Mouse (Mus musculus) stomach, embryonic 16.5 days (tissue): ENCODE measurements around the gene Ccdc141. TPM values are rescaled to one million over a fixed set of nuclear protein-coding genes. Genes with fewer than 3 reads are reported as not detected.

ENCODE experiments used
- ATAC-seq: fragments of 200-750 bp; cut with Nextera tagmentation; 2 replicates; pipeline ENCODE4 v1.8.0; 2017; ENCODE audit warnings: moderate number of reproducible peaks, moderate TSS enrichment; ENCODE audit not compliant: insufficient read depth, low FRiP score
- H3K27ac ChIP-seq: fragments of 300-500 bp; sonication (generic); 2 replicates; pipeline ENCODE4 v1.5.1; 2014; ENCODE audit warnings: low read length
- H3K27me3 ChIP-seq: fragments of 300-500 bp; sonication (generic); 2 replicates; pipeline ENCODE4 v1.6.1; 2014; ENCODE audit warnings: low read length, control low read depth, mixed read lengths; ENCODE audit not compliant: control insufficient read depth, insufficient read depth
- H3K36me3 ChIP-seq: fragments of 300-500 bp; sonication (generic); 2 replicates; pipeline ENCODE4 v1.6.1; 2014; ENCODE audit warnings: low read length; ENCODE audit not compliant: control insufficient read depth, insufficient read depth
- H3K4me1 ChIP-seq: fragments of 300-500 bp; sonication (generic); 2 replicates; pipeline ENCODE4 v1.6.1; 2014; ENCODE audit warnings: low read length, control low read depth, mixed read lengths; ENCODE audit not compliant: control insufficient read depth, insufficient read depth
- H3K4me2 ChIP-seq: fragments of 300-500 bp; sonication (generic); 2 replicates; pipeline ENCODE4 v1.6.1; 2014; ENCODE audit warnings: low read depth, low read length, mixed read lengths
- H3K4me3 ChIP-seq: fragments of 300-500 bp; sonication (generic); replicated peaks from 2 replicates; pipeline ENCODE4 v1.5.1; 2014; ENCODE audit warnings: mild to moderate bottlenecking, low read length
- H3K9ac ChIP-seq: fragments of 300-500 bp; sonication (generic); 2 replicates; pipeline ENCODE4 v1.6.1; 2014; ENCODE audit warnings: low read length
- H3K9me3 ChIP-seq: fragments of 300-500 bp; sonication (generic); replicated peaks from 2 replicates; pipeline ENCODE4 v1.6.1; 2016; ENCODE audit warnings: low read length, control low read depth; ENCODE audit not compliant: control insufficient read depth
- WGBS: fragments of 180-500 bp; shearing (Covaris S2); extraction: QIAGEN DNeasy Blood & Tissue Kit; methylation state at CpG from one replicate; pipeline ENCODE4 v1.1.7; 2014; 5-methylcytosine and 5-hydroxymethylcytosine counted together
- polyA plus RNA-seq: library from polyadenylated mRNA; unstranded; fragments of >200 nt; fragmentation: Nextera tagmentation; extraction: Ambion mirVana; gene quantifications from 2 replicates; pipeline ENCODE4 v1.2.1, GENCODE M21; 2015

Ccdc141 gene
- polyA plus RNA-seq, 1 experiment from 2014 or later = 12.9 TPM

DNA sequence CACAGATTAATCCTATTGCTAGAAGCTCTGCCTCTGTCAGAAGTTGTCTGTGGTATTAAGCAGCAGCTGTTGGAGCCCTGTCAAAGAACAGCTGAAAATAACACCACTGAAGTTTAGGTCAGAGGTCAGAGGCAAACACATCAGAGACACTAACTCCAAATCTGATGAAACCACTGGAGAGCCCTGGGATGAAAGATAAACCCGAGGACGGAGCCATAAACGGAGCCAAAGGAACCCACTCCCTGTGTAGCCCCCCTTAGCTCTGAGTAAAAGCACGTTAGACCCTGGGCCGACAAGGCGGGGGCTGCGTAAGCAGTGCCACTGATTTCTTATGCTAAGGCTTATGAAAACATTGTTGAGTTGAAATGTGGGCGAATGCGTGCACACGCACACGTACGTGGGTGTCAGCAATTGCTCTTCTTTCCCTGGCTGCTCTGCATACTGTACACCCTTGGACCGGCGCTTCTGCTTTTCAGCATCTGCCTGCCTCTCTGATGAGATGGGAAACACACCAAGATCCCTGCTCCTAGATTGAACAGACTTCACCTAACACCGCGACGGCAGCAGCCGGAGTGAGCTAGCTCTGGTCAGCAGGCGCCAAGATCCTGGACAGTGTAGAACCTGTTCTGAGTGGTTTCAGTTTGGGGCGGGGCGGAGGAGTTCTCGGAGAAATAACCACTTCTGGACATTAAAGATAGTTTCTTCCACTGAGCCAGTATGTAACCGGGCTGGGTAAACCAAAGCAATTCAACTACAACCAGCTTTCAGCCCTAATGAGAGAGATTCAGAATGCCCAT, 1.2 kb upstream of the Ccdc141 start:
- Histone ChIP-seq H3K27me3 (no peaks in the 10 kb centered on the region), H3K27ac (peak overlapping the region; percentile 75), H3K4me3 (peak overlapping the region; percentile 7), H3K9ac (peak overlapping the region; percentile 43), H3K9me3 (no peaks in the 10 kb centered on the region), H3K36me3 (no peaks in the 10 kb centered on the region), H3K4me1 (peaks cover 33% of the 10 kb centered on the region), H3K4me2 (peak overlapping the region; percentile 53)
- WGBS = 18% methylated on average over 23 of the region's 23 CpGs
- peak; percentile 72 for ATAC-seq

DNA sequence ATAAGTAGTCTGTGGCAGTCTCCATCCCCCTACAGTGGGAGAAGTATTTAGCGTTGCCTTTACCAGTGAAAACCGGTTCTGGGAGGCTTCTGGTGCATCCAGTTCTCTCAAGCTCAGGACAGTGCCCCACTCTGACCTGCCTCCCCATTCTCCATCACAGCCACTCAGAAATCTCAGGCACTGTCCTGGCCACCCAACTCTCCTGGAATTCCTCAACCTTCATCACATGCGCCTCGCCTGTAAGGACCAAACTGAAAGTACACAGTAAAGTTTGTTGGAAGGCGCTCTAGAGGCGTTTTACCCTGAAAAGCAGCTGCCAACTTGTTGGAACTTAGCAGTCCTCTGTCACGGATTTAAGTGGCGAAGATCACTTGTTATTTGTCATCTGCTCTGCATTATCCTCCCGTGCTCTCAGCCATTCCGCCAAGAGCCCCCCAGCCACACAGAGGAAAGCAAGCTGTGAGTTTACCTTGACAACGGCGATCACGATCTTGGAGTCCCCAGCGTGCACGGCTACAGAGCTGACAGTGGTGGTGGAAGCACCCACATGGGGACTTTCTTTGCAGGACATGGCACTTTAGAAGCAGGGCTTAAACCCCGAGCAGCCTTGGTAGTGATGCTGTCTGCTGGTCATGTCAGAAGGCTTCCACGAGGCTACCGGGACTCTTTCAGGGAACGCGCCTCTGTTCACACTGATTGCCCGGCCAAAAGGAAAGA, 362 bp downstream of the Ccdc141 start:
- H3K36me3 ChIP-seq = no peaks in the 10 kb centered on the region
- peak overlapping the region; percentile 64 for H3K4me3 ChIP-seq
- no peaks in the 10 kb centered on the region for H3K27me3 ChIP-seq
- 3% methylated on average over 21 of the region's 21 CpGs for WGBS
- no peaks in the 10 kb centered on the region for H3K9me3 ChIP-seq
- H3K4me1 ChIP-seq = peaks cover 28% of the 10 kb centered on the region
- peak overlapping the region; percentile 81 for H3K9ac ChIP-seq
- ATAC-seq = peak; percentile 44; the same call in 1 of the 2 replicates
- peak overlapping the region; percentile 91 for H3K4me2 ChIP-seq
- peak overlapping the region; percentile 75 for H3K27ac ChIP-seq

DNA sequence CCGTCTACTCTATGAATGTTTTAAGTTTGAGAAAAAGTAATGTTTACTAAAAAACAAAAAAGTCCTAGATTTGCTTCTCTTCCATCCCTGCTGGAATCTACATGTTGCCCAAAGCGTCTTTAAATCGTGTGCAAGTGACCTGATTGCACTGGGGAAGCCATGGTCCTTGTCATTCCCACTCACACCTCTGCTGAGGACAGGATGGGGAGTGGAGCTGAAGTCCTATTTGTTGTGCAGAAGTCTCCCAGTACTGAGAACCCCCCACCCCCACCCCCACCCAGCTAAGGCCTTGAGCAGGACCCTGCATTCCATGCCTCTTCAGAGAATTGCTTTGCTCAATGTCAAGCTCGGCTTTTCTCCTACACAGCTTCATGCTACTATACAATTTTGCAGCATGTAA, 1.2 kb downstream of the Ccdc141 start:
- Histone ChIP-seq H3K4me2 (peak overlapping the region; percentile 91), H3K4me3 (peak overlapping the region; percentile 64), H3K27me3 (no peaks in the 10 kb centered on the region), H3K9me3 (no peaks in the 10 kb centered on the region), H3K4me1 (peaks cover 28% of the 10 kb centered on the region), H3K36me3 (no peaks in the 10 kb centered on the region), H3K27ac (no peak overlapping the region), H3K9ac (no peak overlapping the region; the same call in 1 of the 2 replicates)
- no peak for ATAC-seq
- WGBS = 72% methylated on average over 4 of the region's 4 CpGs

DNA sequence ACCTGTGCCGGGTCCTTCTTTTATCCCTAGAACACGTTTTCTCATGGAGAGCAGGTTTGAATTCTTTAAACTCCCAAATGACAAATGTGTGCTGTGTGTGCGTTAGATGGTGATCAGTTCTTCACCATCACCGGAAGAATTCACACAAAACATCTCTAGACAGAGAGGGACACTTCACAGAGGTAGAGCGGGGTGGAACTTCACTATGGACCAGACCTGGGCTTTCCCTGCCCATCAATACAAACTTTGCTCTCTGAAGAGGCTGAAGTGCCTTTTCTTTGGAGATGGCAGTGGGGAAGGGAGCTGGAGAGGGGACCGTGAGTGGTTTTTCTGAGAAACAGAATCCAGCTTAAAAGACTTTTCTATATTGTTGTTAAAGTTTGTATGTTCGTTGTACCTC, 1.7 kb downstream of the Ccdc141 start:
- peak overlapping the region; percentile 91; the same call in 1 of the 2 replicates for H3K4me2 ChIP-seq
- no peak overlapping the region for H3K27ac ChIP-seq
- no peaks in the 10 kb centered on the region for H3K36me3 ChIP-seq
- ATAC-seq = no peak
- H3K27me3 ChIP-seq = no peaks in the 10 kb centered on the region
- WGBS = 88% methylated on average over 7 of the region's 7 CpGs
- peaks cover 28% of the 10 kb centered on the region for H3K4me1 ChIP-seq
- H3K9me3 ChIP-seq = no peaks in the 10 kb centered on the region
- H3K9ac ChIP-seq = no peak overlapping the region
- no peak overlapping the region for H3K4me3 ChIP-seq

DNA sequence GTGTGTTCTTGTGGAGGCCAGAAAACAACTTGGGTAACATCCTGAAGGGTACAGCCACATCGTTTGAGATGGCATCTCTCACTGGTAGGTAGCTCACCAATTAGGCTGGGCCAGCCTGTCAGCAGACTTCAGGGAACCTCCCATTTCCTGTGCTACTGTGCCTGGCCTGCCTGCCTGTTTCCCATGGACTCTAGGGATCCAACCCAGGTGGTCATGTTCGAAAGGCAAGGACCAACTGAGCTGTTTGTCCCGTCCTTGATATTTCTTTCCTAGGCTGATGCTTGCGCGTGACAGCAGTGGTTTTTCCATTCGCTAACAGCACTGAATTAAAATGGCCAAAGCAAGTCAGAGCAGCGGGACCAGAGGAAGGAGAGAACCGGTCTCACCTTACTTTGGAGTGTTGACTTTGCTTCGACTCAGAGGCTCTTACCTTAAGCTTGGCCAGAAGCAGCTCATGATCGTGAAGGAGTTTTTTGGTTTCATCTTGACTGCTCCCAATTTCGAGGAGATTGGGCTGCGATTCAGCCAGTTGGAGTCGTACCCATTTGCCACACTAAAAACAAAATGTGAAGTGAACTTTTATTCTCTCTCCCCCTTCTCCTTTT, 2.3 kb downstream of the Ccdc141 start:
- H3K9ac ChIP-seq = no peak overlapping the region
- H3K4me2 ChIP-seq = no peak overlapping the region
- H3K4me3 ChIP-seq = no peak overlapping the region
- ATAC-seq = no peak
- whole genome bisulfite sequencing = 89% methylated on average over 13 of the region's 13 CpGs
- H3K27me3 ChIP-seq = no peaks in the 10 kb centered on the region
- H3K9me3 ChIP-seq = no peaks in the 10 kb centered on the region
- peaks cover 25% of the 10 kb centered on the region for H3K4me1 ChIP-seq
- H3K27ac ChIP-seq = no peak overlapping the region
- no peaks in the 10 kb centered on the region for H3K36me3 ChIP-seq

DNA sequence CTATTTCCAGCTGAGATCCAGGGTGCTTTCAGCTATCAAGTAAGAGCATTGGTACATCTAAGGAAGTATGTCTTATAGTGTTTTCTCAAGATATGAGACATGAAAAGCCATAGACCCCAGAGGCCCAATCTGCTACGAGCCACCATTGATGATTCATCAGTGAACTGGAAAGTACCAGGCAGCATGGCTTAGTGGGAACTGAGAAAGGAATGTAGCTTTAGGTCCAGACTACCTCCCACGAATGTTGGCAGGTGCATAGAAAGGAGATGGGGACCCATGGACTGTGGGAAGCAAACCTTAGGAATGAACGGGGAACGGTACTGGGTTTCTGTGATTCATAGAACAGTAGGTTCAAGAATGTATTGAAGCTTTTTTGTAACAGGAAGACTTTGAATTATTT, 4.1 kb downstream of the Ccdc141 start:
- 74% methylated on average over 4 of the region's 4 CpGs for WGBS
- ATAC-seq = no peak
- H3K9me3 ChIP-seq = no peaks in the 10 kb centered on the region
- H3K4me2 ChIP-seq = no peak overlapping the region
- H3K27me3 ChIP-seq = no peaks in the 10 kb centered on the region
- peaks cover 11% of the 10 kb centered on the region; the same call in 1 of the 2 replicates for H3K4me1 ChIP-seq
- no peak overlapping the region for H3K27ac ChIP-seq
- no peak overlapping the region for H3K9ac ChIP-seq
- no peaks in the 10 kb centered on the region for H3K36me3 ChIP-seq
- H3K4me3 ChIP-seq = no peak overlapping the region

DNA sequence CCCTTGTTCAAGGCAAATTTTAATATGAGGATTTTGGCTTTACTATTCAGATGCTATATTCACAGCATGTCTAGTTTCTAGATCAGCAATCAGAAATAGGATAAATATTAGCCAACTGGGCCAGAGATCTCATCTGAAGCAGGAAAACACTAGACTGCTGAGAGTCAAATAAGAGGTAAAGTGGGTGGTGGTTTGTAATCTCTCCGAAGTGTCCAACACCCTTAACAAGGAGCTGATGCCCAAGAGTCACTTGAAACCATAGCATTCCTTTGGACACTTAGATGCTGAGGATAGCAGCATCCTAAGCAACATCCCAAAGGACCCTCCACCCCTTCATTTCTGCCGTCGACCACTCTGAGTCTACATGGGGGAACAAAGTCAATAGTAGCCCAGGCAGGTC, 5.8 kb downstream of the Ccdc141 start:
- no peak overlapping the region for H3K9ac ChIP-seq
- no peak overlapping the region for H3K4me2 ChIP-seq
- no peak for ATAC-seq
- no peak overlapping the region for H3K27ac ChIP-seq
- H3K4me1 ChIP-seq = peaks cover 4% of the 10 kb centered on the region; the same call in 1 of the 2 replicates
- H3K36me3 ChIP-seq = no peaks in the 10 kb centered on the region
- no peaks in the 10 kb centered on the region for H3K27me3 ChIP-seq
- H3K4me3 ChIP-seq = no peak overlapping the region
- H3K9me3 ChIP-seq = no peaks in the 10 kb centered on the region
- WGBS = 79% methylated on average over 3 of the region's 3 CpGs

DNA sequence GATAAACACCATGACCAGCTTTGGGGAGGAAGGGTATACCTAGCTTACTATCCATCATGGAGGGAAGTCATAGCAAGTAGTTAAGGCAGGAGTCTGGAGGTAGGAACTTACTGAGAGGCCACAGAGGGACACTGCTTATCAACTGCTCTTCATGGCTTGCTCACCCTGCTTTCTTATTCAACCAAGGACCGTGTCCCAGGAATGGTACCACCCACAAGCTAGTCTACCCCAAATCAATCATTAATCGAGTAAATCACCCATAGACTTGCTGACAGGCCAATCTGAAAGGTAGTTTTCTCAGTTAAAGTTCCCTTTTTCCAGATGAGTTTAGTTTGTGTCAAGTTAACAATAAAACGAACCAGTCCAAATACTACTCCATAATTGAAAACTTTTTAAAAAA, 7.1 kb downstream of the Ccdc141 start:
- Histone ChIP-seq H3K36me3 (no peaks in the 10 kb centered on the region), H3K4me1 (no peaks in the 10 kb centered on the region), H3K27me3 (no peaks in the 10 kb centered on the region), H3K9ac (no peak overlapping the region), H3K27ac (no peak overlapping the region), H3K4me2 (no peak overlapping the region), H3K4me3 (no peak overlapping the region), H3K9me3 (no peaks in the 10 kb centered on the region)
- ATAC-seq = no peak
- WGBS = 79% methylated on average over 3 of the region's 3 CpGs

DNA sequence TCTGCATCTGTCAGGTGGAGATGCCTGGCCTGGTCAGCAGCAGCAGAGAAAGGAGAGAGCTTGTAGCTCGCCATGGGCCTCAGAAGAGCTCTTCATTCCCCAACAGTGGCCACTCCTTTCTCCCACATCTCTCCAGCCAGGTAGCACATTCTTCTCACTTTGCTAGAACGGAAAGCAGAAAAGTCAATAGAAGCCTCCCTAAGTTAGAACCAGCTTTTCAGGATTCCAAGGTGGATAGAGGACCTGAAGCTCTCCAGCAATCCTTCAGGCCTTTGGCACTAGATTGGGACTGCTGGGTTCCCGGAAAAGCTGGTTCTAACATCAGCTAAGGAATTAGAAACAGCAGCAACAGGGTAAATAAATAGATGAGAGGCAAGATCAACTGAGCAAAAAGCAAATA, 8.3 kb downstream of the Ccdc141 start:
- H3K9me3 ChIP-seq = no peaks in the 10 kb centered on the region
- no peaks in the 10 kb centered on the region for H3K36me3 ChIP-seq
- ATAC-seq = no peak
- no peak overlapping the region for H3K9ac ChIP-seq
- no peak overlapping the region for H3K4me3 ChIP-seq
- no peak overlapping the region for H3K4me2 ChIP-seq
- H3K4me1 ChIP-seq = no peaks in the 10 kb centered on the region
- no peaks in the 10 kb centered on the region for H3K27me3 ChIP-seq
- no peak overlapping the region for H3K27ac ChIP-seq
- 70% methylated on average over 3 of the region's 3 CpGs for WGBS
